8 mouse cellular contexts compared by ENCODE assay signal in genomic region chr17:34075271-34075670, GRCm38 (mm10). TPM values are rescaled to one million over a fixed set of nuclear protein-coding genes. Genes with fewer than 3 reads are reported as not detected.
DNase-seq lines count a peak whose midpoint lies in the region; ATAC-seq and TF ChIP-seq lines count a peak whose summit lies in the region.

No protein-coding gene starts in this region.

- DNase-seq in frontal cortex, adult 2 months (ENCODE audit: extremely low spot score in 1 of 2, low spot score in 1 of 2), result peak; percentile 23 to 85
- DNase-seq in A20 (ENCODE audit: low read depth, low spot score), result peak; percentile 78
- DNase-seq in adrenal gland, postnatal 14 days, result peak; percentile 78
- DNase-seq in embryonic facial prominence, embryonic 11.5 days (ENCODE audit: low spot score), result peak; percentile 81
- peak; percentile 84 for DNase-seq in layer of hippocampus, adult 11-12 months (ENCODE audit: low spot score)
- DNase-seq in lung, postnatal 25 days (ENCODE audit: low spot score), result peak; percentile 79
- peak; percentile 65 for DNase-seq in stomach, postnatal 0 days (ENCODE audit: low spot score)

- no peaks in the 10 kb centered on the region for H3K36me3 ChIP-seq in embryonic facial prominence, embryonic 11.5 days (replicated peaks; ENCODE audit: control insufficient read depth, insufficient read depth, low read depth, low read length)
- no peaks in the 10 kb centered on the region for H3K36me3 ChIP-seq in stomach, postnatal 0 days (ENCODE audit: control insufficient read depth, insufficient read depth, low read length)

- no peak for TF ChIP-seq EP300 in stomach, postnatal 0 days (optimal IDR thresholded peaks at IDR 0.05)

- no peak for ATAC-seq in frontal cortex, adult (ENCODE audit: low TSS enrichment)
- no peak for ATAC-seq in embryonic facial prominence, embryonic 11.5 days (replicated peaks; ENCODE audit: insufficient number of reproducible peaks, low FRiP score, low TSS enrichment, low read depth)
- ATAC-seq in stomach, postnatal 0 days (ENCODE audit: low FRiP score, low TSS enrichment), result no peak

- 38% methylated on average over 7 of the region's 7 CpGs for WGBS in embryonic facial prominence, embryonic 11.5 days
- 37% methylated on average over 7 of the region's 7 CpGs for WGBS in stomach, postnatal 0 days

- H3K4me1 ChIP-seq in embryonic facial prominence, embryonic 11.5 days (ENCODE audit: control insufficient read depth, insufficient read depth, low read length), result no peaks in the 10 kb centered on the region
- no peaks in the 10 kb centered on the region for H3K4me1 ChIP-seq in stomach, postnatal 0 days (replicated peaks; ENCODE audit: control insufficient read depth, insufficient read depth)

- no peak overlapping the region for H3K27ac ChIP-seq in embryonic facial prominence, embryonic 11.5 days (replicated peaks; ENCODE audit: low read depth, low read length)
- H3K27ac ChIP-seq in stomach, postnatal 0 days (replicated peaks), result no peak overlapping the region

- no peaks in the 10 kb centered on the region for H3K9me3 ChIP-seq in embryonic facial prominence, embryonic 11.5 days (replicated peaks; ENCODE audit: control insufficient read depth, low read length)
- H3K9me3 ChIP-seq in stomach, postnatal 0 days (ENCODE audit: control insufficient read depth, low read length), result no peaks in the 10 kb centered on the region

- H3K4me3 ChIP-seq in embryonic facial prominence, embryonic 11.5 days (ENCODE audit: low read depth, low read length), result no peak overlapping the region
- no peak overlapping the region for H3K4me3 ChIP-seq in stomach, postnatal 0 days (ENCODE audit: low read depth, low read length)

- H3K9ac ChIP-seq in embryonic facial prominence, embryonic 11.5 days (replicated peaks; ENCODE audit: low read length), result no peak overlapping the region
- no peak overlapping the region for H3K9ac ChIP-seq in stomach, postnatal 0 days (ENCODE audit: low read length)

- peak; percentile 74 for TF ChIP-seq CTCF in stomach, postnatal 0 days (IDR thresholded peaks at IDR 0.05; ENCODE audit: low read depth)

- peaks cover 6% of the 10 kb centered on the region for H3K27me3 ChIP-seq in embryonic facial prominence, embryonic 11.5 days (ENCODE audit: control insufficient read depth, insufficient read depth, low read length)
- no peaks in the 10 kb centered on the region for H3K27me3 ChIP-seq in stomach, postnatal 0 days (ENCODE audit: control insufficient read depth, insufficient read depth, low read length)

- H3K4me2 ChIP-seq in embryonic facial prominence, embryonic 11.5 days (ENCODE audit: low read depth, low read length), result no peak overlapping the region
- H3K4me2 ChIP-seq in stomach, postnatal 0 days (replicated peaks; ENCODE audit: low read depth), result no peak overlapping the region

RNA-seq across cellular contexts. Expression of gene H2-Oa, which starts 16.9 kb away (rescaled TPM):
- polyA plus RNA-seq in frontal cortex, adult 2 months (2012; rRNA removed), result 1.1 and 1.2 TPM in 2 replicates
- total RNA-seq in adrenal gland, postnatal 14 days (2021), result 0.33 and 4.1 TPM in 2 replicates
- polyA plus RNA-seq in embryonic facial prominence, embryonic 11.5 days (2014; fragmentation: Nextera tagmentation; extraction: Ambion mirVana), result 0.20 and 0.26 TPM in 2 replicates
- 0.25 and 0.29 TPM in 2 replicates for polyA plus RNA-seq in stomach, postnatal 0 days (2015; fragmentation: Nextera tagmentation; extraction: Ambion mirVana)

RNA-seq across cellular contexts. Expression of gene Col11a2, which starts 36.0 kb away (rescaled TPM):
- polyA plus RNA-seq in frontal cortex, adult 2 months (2012; rRNA removed), result 10.0 and 10.7 TPM in 2 replicates
- total RNA-seq in adrenal gland, postnatal 14 days (2021), result 1.1 and 2.6 TPM in 2 replicates
- polyA plus RNA-seq in embryonic facial prominence, embryonic 11.5 days (2014; fragmentation: Nextera tagmentation; extraction: Ambion mirVana), result 0.70 and 1.0 TPM in 2 replicates
- 0.18 and 0.29 TPM in 2 replicates for polyA plus RNA-seq in stomach, postnatal 0 days (2015; fragmentation: Nextera tagmentation; extraction: Ambion mirVana)

RNA-seq across cellular contexts. Expression of gene Rxrb, which starts 43.7 kb away (rescaled TPM):
- polyA plus RNA-seq in frontal cortex, adult 2 months (2012; rRNA removed), result 69.5 and 79.4 TPM in 2 replicates
- total RNA-seq in adrenal gland, postnatal 14 days (2021), result 54.5 and 66.6 TPM in 2 replicates
- 14.9 and 15.8 TPM in 2 replicates for polyA plus RNA-seq in embryonic facial prominence, embryonic 11.5 days (2014; fragmentation: Nextera tagmentation; extraction: Ambion mirVana)
- polyA plus RNA-seq in stomach, postnatal 0 days (2015; fragmentation: Nextera tagmentation; extraction: Ambion mirVana), result 25.0 and 26.9 TPM in 2 replicates

RNA-seq across cellular contexts. Expression of gene Slc39a7, which starts 43.8 kb away (rescaled TPM):
- polyA plus RNA-seq in frontal cortex, adult 2 months (2012; rRNA removed), result 101 and 102 TPM in 2 replicates
- 127 and 161 TPM in 2 replicates for total RNA-seq in adrenal gland, postnatal 14 days (2021)
- 72.1 and 78.3 TPM in 2 replicates for polyA plus RNA-seq in embryonic facial prominence, embryonic 11.5 days (2014; fragmentation: Nextera tagmentation; extraction: Ambion mirVana)
- polyA plus RNA-seq in stomach, postnatal 0 days (2015; fragmentation: Nextera tagmentation; extraction: Ambion mirVana), result 114 and 118 TPM in 2 replicates

RNA-seq across cellular contexts. Expression of gene H2-DMa, which starts 44.1 kb away (rescaled TPM):
- polyA plus RNA-seq in frontal cortex, adult 2 months (2012; rRNA removed), result 26.3 and 26.8 TPM in 2 replicates
- 8.0 and 18.8 TPM in 2 replicates for total RNA-seq in adrenal gland, postnatal 14 days (2021)
- 9.4 and 9.7 TPM in 2 replicates for polyA plus RNA-seq in embryonic facial prominence, embryonic 11.5 days (2014; fragmentation: Nextera tagmentation; extraction: Ambion mirVana)
- 9.1 and 9.5 TPM in 2 replicates for polyA plus RNA-seq in stomach, postnatal 0 days (2015; fragmentation: Nextera tagmentation; extraction: Ambion mirVana)
